Mouse (Mus musculus) MEL (cell line): Measurements from ENCODE around the gene Cep112. TPM values are rescaled to one million over a fixed set of nuclear protein-coding genes. Genes with fewer than 3 reads are reported as not detected.

Experiments
- DNase-seq: peaks from one replicate; pipeline ENCODE4 v3.0.0; 2011; ENCODE audit warnings: low read depth, low spot score
- H3K27ac ChIP-seq: 2 replicates; pipeline ENCODE4 v1.5.1; 2012; ENCODE audit warnings: low read depth, mild to moderate bottlenecking, control low read depth, low read length, moderate library complexity; ENCODE audit not compliant: control insufficient read depth
- H3K27me3 ChIP-seq, 2 experiments: fragments of 150-350 bp in 1 of 2; sonication (generic) in 1 of 2; 2 replicates each; pipeline ENCODE4 v1.6.1; 2012; ENCODE audit warnings: low read length in 2 of 2, mild to moderate bottlenecking in 2 of 2, improper control_type of control experiment in 1 of 2, moderate library complexity in 1 of 2; ENCODE audit not compliant: insufficient read depth in 2 of 2, control insufficient read depth in 1 of 2
- H3K36me3 ChIP-seq, 2 experiments: 2 replicates each; pipeline ENCODE4 v1.6.1; 2012 to 2014; ENCODE audit warnings: low read length in 2 of 2, improper control_type of control experiment in 1 of 2, inconsistent platforms in 1 of 2, mild to moderate bottlenecking in 1 of 2; ENCODE audit not compliant: insufficient read depth in 2 of 2, control insufficient read depth in 1 of 2
- H3K4me1 ChIP-seq, 2 experiments: fragments of 150-350 bp in 1 of 2; sonication (generic) in 1 of 2; 2 replicates each; pipeline ENCODE4 v1.6.1; 2012; ENCODE audit warnings: low read length in 2 of 2, improper control_type of control experiment in 1 of 2, mild to moderate bottlenecking in 1 of 2; ENCODE audit not compliant: insufficient read depth in 2 of 2, control insufficient read depth in 1 of 2
- H3K4me3 ChIP-seq, 2 experiments: fragments of 150-350 bp in 1 of 2; sonication (generic) in 1 of 2; 2 replicates each; pipeline ENCODE4 v1.5.1; 2012; ENCODE audit warnings: low read depth in 2 of 2, low read length in 2 of 2, mild to moderate bottlenecking in 2 of 2, moderate library complexity in 2 of 2, control low read depth in 1 of 2, improper control_type of control experiment in 1 of 2; ENCODE audit not compliant: control insufficient read depth in 1 of 2, insufficient read depth in 1 of 2
- H3K79me2 ChIP-seq: 2 replicates; pipeline ENCODE4 v1.6.1; 2012; ENCODE audit warnings: mild to moderate bottlenecking, low read length, moderate library complexity; ENCODE audit not compliant: control insufficient read depth, poor library complexity, insufficient read depth
- H3K9ac ChIP-seq: 2 replicates; pipeline ENCODE4 v1.6.1; 2012; ENCODE audit warnings: low read depth, mild to moderate bottlenecking, control low read depth, low read length, moderate library complexity; ENCODE audit not compliant: control insufficient read depth, poor library complexity, severe bottlenecking
- H3K9me3 ChIP-seq: fragments of 150-350 bp; sonication (generic); replicated peaks from 2 replicates; pipeline ENCODE4 v1.6.1; 2012; ENCODE audit warnings: mild to moderate bottlenecking, low read length, improper control_type of control experiment, moderate library complexity; ENCODE audit not compliant: insufficient read depth
- CHD2 ChIP-seq: IDR thresholded peaks from 2 replicates; pipeline ENCODE4 v1.6.1; 2011; ENCODE audit warnings: low read length, improper control_type of control experiment
- CTCF ChIP-seq, 3 experiments: IDR thresholded peaks in 2 of 3; conservative IDR thresholded peaks in 1 of 3; 2 replicates each; pipeline ENCODE4 v1.5.1; 2011 to 2012; ENCODE audit warnings: low read length in 3 of 3, low read depth in 2 of 3, mild to moderate bottlenecking in 2 of 3, improper control_type of control experiment in 1 of 3, inconsistent platforms in 1 of 3, mixed read lengths in 1 of 3, moderate library complexity in 1 of 3; ENCODE audit not compliant: control insufficient read depth in 1 of 3, insufficient read depth in 1 of 3, poor library complexity in 1 of 3, severe bottlenecking in 1 of 3
- E2F4 ChIP-seq: IDR thresholded peaks from 2 replicates; pipeline ENCODE4 v1.6.1; 2011; ENCODE audit warnings: low read depth, low read length, improper control_type of control experiment, borderline replicate concordance
- EP300 ChIP-seq, 2 experiments: IDR thresholded peaks; 2 replicates each; pipeline ENCODE4 v1.6.1; 2011; ENCODE audit warnings: improper control_type of control experiment in 2 of 2, low read length in 2 of 2, low read depth in 1 of 2, mild to moderate bottlenecking in 1 of 2
- MAX ChIP-seq: IDR thresholded peaks from 2 replicates; pipeline ENCODE4 v1.6.1; 2011; ENCODE audit warnings: low read length, improper control_type of control experiment
- MEF2A ChIP-seq: IDR thresholded peaks from 2 replicates; pipeline ENCODE4 v1.6.1; 2014; ENCODE audit warnings: low read depth, mild to moderate bottlenecking, inconsistent platforms, low read length, improper control_type of control experiment; ENCODE audit not compliant: poor library complexity, insufficient replicate concordance, severe bottlenecking; ENCODE audit errors: extremely low read depth
- NRF1 ChIP-seq: IDR thresholded peaks from 2 replicates; pipeline ENCODE4 v1.6.1; 2014; ENCODE audit warnings: low read depth, mild to moderate bottlenecking, inconsistent platforms, low read length, improper control_type of control experiment, moderate library complexity; ENCODE audit not compliant: poor library complexity, insufficient read depth, severe bottlenecking
- POLR2A ChIP-seq, 2 experiments: IDR thresholded peaks; 2 replicates each; pipeline ENCODE4 v1.6.1; 2011 to 2012; ENCODE audit warnings: low read length in 2 of 2, mild to moderate bottlenecking in 2 of 2, control low read depth in 1 of 2, improper control_type of control experiment in 1 of 2, low read depth in 1 of 2, moderate library complexity in 1 of 2; ENCODE audit not compliant: control insufficient read depth in 1 of 2, insufficient read depth in 1 of 2, poor library complexity in 1 of 2
- POLR2AphosphoS5 ChIP-seq: IDR thresholded peaks from 2 replicates; pipeline ENCODE4 v1.6.1; 2012; ENCODE audit warnings: low read depth, borderline replicate concordance, mild to moderate bottlenecking, inconsistent platforms, low read length, moderate library complexity, mixed read lengths
- TCF12 ChIP-seq: IDR thresholded peaks from 2 replicates; pipeline ENCODE4 v1.6.1; 2014; ENCODE audit warnings: low read depth, mild to moderate bottlenecking, inconsistent platforms, low read length, improper control_type of control experiment, moderate library complexity
- UBTF ChIP-seq: IDR thresholded peaks from 2 replicates; pipeline ENCODE4 v1.6.1; 2012; ENCODE audit warnings: low read depth, mild to moderate bottlenecking, inconsistent platforms, low read length, improper control_type of control experiment, moderate library complexity, borderline replicate concordance; ENCODE audit not compliant: insufficient read depth
- ZC3H11A ChIP-seq: IDR thresholded peaks from 2 replicates; pipeline ENCODE4 v1.6.1; 2012; ENCODE audit warnings: low read depth, mild to moderate bottlenecking, inconsistent platforms, low read length, improper control_type of control experiment
- ZKSCAN1 ChIP-seq: IDR thresholded peaks from 2 replicates; pipeline ENCODE4 v1.6.1; 2012; ENCODE audit warnings: low read depth, mild to moderate bottlenecking, inconsistent platforms, low read length, improper control_type of control experiment, moderate library complexity
- polyA plus RNA-seq, 2 experiments: library from polyadenylated mRNA; stranded (reverse) in 1 of 2; unstranded in 1 of 2; fragments of >175 nt in 1 of 2; fragments of >200 nt in 1 of 2; gene quantifications; 2 replicates each; pipeline versions ENCODE4 v1.2.1 to v1.2.4; 2012; ENCODE audit warnings: low replicate concordance in 2 of 2, low read depth in 1 of 2; ENCODE audit not compliant: insufficient read length in 2 of 2, insufficient read depth in 1 of 2, missing spikeins in 1 of 2
- total RNA-seq: library from RNA; depleted of rRNA; stranded (reverse); fragments of 300-350 nt; gene quantifications from 2 replicates; pipeline ENCODE4 v1.2.3, GENCODE M21; 2012

The Cep112 gene
- total and polyA plus RNA-seq, 3 experiments = 1.3 TPM; not detected in 2

- no peak for DNase-seq
- Histone ChIP-seq H3K9ac (no peak overlapping the region), H3K4me1 (no peaks in the 10 kb centered on the region), H3K79me2 (no peaks in the 10 kb centered on the region), H3K36me3 (no peaks in the 10 kb centered on the region), H3K4me3 (no peak overlapping the region), H3K27ac (no peak overlapping the region), H3K9me3 (no peaks in the 10 kb centered on the region), H3K27me3 (no peaks in the 10 kb centered on the region)
- no peak for TF ChIP-seq ZKSCAN1
- TF ChIP-seq TCF12 = no peak
- no peak for TF ChIP-seq NRF1
- TF ChIP-seq POLR2AphosphoS5 = no peak
- TF ChIP-seq CTCF (IDR thresholded peaks at IDR 0.05 in 2 of 3, conservative IDR thresholded peaks at IDR 0.05 in 1 of 3; ENCODE audit: control insufficient read depth in 1 of 3, insufficient read depth in 1 of 3, low read depth in 2 of 3, low read length in 3 of 3, poor library complexity in 1 of 3, severe bottlenecking in 1 of 3) = no peak
- no peak for TF ChIP-seq MAX
- TF ChIP-seq UBTF = no peak
- no peak for TF ChIP-seq POLR2A (IDR thresholded peaks at IDR 0.05; ENCODE audit: control insufficient read depth in 1 of 2, insufficient read depth in 1 of 2, low read depth in 1 of 2, low read length in 2 of 2, poor library complexity in 1 of 2)
- no peak for TF ChIP-seq CHD2
These were observed 402.3 kb downstream of the Cep112 start for GRCm38 (mm10) chr11:108827321-108827720.

GRCm38 (mm10) chr11:108828374-108829025 is 403.5 kb downstream of the Cep112 start:
- Histone ChIP-seq H3K9ac (no peak overlapping the region), H3K36me3 (no peaks in the 10 kb centered on the region), H3K27me3 (no peaks in the 10 kb centered on the region), H3K79me2 (no peaks in the 10 kb centered on the region), H3K9me3 (no peaks in the 10 kb centered on the region), H3K27ac (no peak overlapping the region), H3K4me3 (no peak overlapping the region), H3K4me1 (no peaks in the 10 kb centered on the region)
- no peak for TF ChIP-seq ZC3H11A
- no peak for TF ChIP-seq MEF2A
- TF ChIP-seq EP300 (IDR thresholded peaks at IDR 0.05; ENCODE audit: low read depth in 1 of 2, low read length in 2 of 2) = no peak
- no peak for DNase-seq

DNA sequence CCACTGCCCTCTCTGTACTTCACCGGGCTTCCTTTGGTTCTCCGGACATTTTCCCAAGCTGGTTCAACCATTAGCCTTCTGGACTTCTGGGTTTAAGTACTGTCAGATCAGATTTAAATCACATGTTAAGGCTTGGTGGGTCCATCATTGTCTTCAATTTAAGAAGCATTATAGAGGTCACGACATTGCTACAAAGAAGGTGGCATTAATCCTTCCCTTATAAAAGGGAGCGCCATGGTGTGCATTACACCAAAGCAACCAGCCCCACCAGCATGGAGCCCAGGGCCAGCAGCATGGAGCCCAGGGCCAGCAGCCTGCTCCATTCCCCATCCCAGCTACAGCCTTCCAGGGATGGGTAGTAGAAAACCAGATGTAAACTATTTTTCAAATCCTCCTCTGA is 411.7 kb downstream of the Cep112 start:
- H3K4me3 ChIP-seq = no peak overlapping the region
- TF ChIP-seq E2F4 (no peak), EP300 (IDR thresholded peaks at IDR 0.05; ENCODE audit: low read depth in 1 of 2, low read length in 2 of 2) (no peak)
- H3K4me1 ChIP-seq = no peaks in the 10 kb centered on the region
- DNase-seq = no peak
- H3K27ac ChIP-seq = no peak overlapping the region
- no peaks in the 10 kb centered on the region for H3K36me3 ChIP-seq
- no peaks in the 10 kb centered on the region for H3K27me3 ChIP-seq
- H3K9ac ChIP-seq = no peak overlapping the region
- no peaks in the 10 kb centered on the region for H3K9me3 ChIP-seq
- no peaks in the 10 kb centered on the region for H3K79me2 ChIP-seq
